Mouse (Mus musculus): ENCODE results near the gene Zfp654. TPM values are rescaled to one million over a fixed set of nuclear protein-coding genes. Genes with fewer than 3 reads are reported as not detected.

The Zfp654 gene
- polyA plus RNA-seq, 1 experiment from 2014 or later = 5.4 TPM

DNA sequence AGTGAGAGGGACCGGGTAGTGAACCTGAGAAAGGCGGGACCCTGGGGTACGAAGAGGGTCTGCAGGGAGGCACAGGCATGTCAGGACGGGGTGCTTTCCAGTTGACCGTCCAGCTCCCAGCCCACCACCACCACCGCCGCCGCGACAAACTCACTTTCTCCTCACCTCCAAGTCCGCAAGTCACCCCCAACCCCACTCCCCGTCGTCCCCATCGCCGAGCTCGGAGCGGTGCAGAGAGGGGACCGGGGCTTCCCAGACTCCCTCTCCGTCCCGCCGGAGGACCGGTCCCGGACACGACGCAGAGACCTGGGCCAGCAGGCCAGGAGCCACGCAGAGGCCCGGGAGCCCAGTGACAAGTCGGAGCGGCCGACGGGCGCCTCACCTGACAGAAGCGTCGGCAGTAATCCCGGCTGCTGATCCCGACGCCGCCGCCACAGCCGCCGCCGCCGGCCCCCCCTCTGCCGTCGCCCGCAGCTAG lies 328 bp downstream of the Zfp654 start:
- peaks cover 27% of the 10 kb centered on the region for H3K36me3 ChIP-seq
- peaks cover 29% of the 10 kb centered on the region for H3K4me1 ChIP-seq
- peak; percentile 38 for ATAC-seq
- H3K27ac ChIP-seq = peak overlapping the region; percentile 95
- no peaks in the 10 kb centered on the region for H3K9me3 ChIP-seq (replicated peaks)
- no peaks in the 10 kb centered on the region for H3K27me3 ChIP-seq (replicated peaks)
- peak overlapping the region; percentile 79 for H3K4me2 ChIP-seq
- peak overlapping the region; percentile 98 for H3K4me3 ChIP-seq
- H3K9ac ChIP-seq = peak overlapping the region; percentile 97
- 0% methylated on average over 23 of the region's 45 CpGs for WGBS (ENCODE audit: insufficient replicate concordance)

DNA sequence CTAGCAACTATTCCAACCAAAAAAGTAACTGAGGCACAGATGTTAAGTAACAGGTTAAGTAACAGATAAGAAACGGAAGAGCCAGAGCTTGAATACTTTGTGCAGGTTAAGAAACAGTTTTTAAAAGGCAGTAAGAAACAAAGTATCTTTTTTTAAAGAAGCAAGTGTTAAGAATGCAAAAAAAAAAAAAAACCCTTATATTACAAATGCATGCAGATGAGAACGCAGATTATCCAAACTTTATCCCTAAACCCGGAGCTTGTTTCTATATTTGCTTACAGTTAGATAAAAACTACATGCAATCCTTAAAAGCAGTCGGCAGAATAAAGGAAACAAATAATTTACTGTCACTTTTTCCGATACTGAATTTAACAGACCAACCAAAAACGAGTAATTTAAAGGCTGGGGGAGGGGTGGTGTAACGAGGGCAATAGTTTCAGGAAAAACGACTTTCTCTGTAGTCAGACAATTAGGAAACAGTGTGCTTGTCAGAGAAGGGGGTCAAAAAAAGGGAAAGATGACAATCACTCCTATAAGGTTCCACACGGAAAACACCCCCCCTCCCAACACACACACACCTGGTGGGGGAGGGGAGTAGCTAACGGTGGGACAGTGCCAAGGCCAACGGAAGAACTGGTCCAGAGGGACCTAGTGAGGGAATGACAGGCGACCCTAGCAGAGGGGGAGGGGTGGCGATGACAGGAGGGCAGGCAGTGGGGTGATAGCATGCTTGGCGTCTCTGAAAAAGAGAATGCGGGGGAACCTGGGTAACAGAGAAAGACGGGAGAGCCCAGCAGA lies 966 bp downstream of the Zfp654 start:
- Histone ChIP-seq H3K9me3 (replicated peaks) (no peaks in the 10 kb centered on the region), H3K4me3 (peak overlapping the region; percentile 98), H3K27ac (peak overlapping the region; percentile 95), H3K27me3 (replicated peaks) (no peaks in the 10 kb centered on the region), H3K4me2 (peak overlapping the region; percentile 79), H3K9ac (peak overlapping the region; percentile 97), H3K36me3 (peaks cover 24% of the 10 kb centered on the region), H3K4me1 (peaks cover 29% of the 10 kb centered on the region)
- 1% methylated on average over 16 of the region's 16 CpGs for WGBS (ENCODE audit: insufficient replicate concordance)
- ATAC-seq = no peak

DNA sequence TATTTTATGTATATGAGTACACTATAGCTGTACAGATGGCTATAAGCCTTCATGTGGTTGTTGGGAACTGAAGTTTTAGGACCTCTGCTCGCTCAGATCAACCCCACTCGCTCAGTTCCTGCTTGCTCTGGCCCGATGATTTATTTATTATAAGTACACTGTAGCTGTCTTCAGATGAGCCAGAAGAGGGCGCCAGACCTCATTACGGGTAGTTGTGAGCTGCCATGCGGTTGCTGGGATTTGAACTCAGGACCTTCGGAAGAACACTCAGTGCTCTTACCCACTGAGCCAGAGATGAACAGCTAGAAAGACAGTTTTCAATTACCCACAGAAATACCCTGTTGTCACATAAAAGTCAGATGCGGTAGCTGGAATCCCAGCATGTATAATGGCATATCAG lies 5.5 kb downstream of the Zfp654 start:
- Histone ChIP-seq H3K4me1 (peaks cover 37% of the 10 kb centered on the region), H3K27ac (no peak overlapping the region), H3K9ac (no peak overlapping the region), H3K4me3 (no peak overlapping the region), H3K9me3 (replicated peaks) (no peaks in the 10 kb centered on the region), H3K4me2 (no peak overlapping the region), H3K27me3 (replicated peaks) (no peaks in the 10 kb centered on the region), H3K36me3 (0 out of 2 replicates have a peak, but pooled peaks cover 4% of the 10 kb centered on the region)
- 79% methylated on average over 8 of the region's 8 CpGs for WGBS (ENCODE audit: insufficient replicate concordance)
- no peak for ATAC-seq

DNA sequence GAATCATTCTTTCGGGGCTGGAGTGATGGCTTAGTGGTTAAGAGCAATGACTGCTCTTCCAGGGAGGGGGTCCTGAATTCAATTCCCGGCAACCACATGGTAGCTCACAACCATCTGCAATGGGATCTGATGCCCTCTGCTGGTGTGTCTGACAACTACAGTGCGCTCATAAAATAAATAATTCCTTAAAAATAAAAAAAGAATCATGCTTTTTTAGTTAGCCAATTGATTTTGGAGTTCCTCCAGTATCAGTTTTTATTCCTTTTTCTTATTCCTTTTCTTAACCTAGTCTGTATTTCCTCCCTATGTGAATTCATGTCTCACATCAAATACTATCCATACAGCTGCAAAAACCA lies 9.1 kb downstream of the Zfp654 start:
- H3K9me3 ChIP-seq (replicated peaks) = no peaks in the 10 kb centered on the region
- H3K4me1 ChIP-seq = peaks cover 41% of the 10 kb centered on the region
- 0 out of 2 replicates have a peak, but pooled peaks cover 4% of the 10 kb centered on the region for H3K36me3 ChIP-seq
- ATAC-seq = no peak
- WGBS (ENCODE audit: insufficient replicate concordance) = 79% methylated on average over 3 of the region's 3 CpGs
- peak overlapping the region; percentile 53 for H3K4me2 ChIP-seq
- H3K4me3 ChIP-seq = no peak overlapping the region
- peak overlapping the region; percentile 46; the same call in 1 of the 2 replicates for H3K9ac ChIP-seq
- H3K27me3 ChIP-seq (replicated peaks) = no peaks in the 10 kb centered on the region
- peak overlapping the region; percentile 80 for H3K27ac ChIP-seq

DNA sequence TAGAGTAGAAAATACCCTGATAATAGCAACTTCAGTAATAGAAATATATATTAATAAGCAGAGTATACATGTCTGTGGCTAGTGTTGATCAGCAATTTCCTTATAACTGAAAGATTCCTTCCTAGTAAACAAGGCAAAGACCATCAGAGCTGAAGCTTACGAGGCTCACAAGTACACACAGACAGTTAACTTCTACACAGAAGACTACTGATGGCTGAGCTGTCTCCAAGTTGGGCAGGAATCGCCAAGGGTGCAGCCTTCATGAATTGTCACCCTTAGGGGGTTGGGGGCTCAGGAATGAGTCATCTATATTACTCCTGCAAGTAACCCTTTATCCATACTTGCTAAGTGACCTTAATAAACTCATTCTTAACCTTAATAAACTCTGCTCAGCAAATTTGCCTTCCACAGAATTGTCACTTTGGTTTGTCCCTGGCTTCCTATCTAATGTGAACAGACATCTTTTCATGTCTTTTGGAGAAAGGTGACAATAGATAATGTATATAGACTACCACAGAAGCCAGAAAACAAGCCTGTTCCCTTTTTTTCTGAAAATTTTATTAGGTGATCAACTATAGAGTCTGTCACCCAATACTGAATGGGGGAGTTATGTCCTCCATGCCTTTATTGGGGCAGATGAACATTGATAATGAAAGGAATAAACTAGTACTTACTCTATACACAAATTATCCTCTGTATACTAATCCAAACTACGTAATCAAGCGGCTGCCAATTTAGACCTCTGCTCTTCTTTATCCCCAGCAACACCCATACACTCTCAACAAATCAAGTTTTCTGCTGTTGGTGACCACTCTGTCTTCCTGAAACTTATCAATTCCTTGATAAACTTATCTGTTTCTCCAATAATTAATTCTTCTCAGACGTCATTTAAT lies 9.7 kb downstream of the Zfp654 start:
- peak overlapping the region; percentile 53 for H3K4me2 ChIP-seq
- H3K27ac ChIP-seq = peak overlapping the region; percentile 80
- H3K4me3 ChIP-seq = no peak overlapping the region; the same call in 1 of the 2 replicates
- H3K36me3 ChIP-seq = 0 out of 2 replicates have a peak, but pooled peaks cover 4% of the 10 kb centered on the region
- H3K27me3 ChIP-seq (replicated peaks) = no peaks in the 10 kb centered on the region
- ATAC-seq = peak; percentile 83
- peaks cover 40% of the 10 kb centered on the region for H3K4me1 ChIP-seq
- peak overlapping the region; percentile 46; the same call in 1 of the 2 replicates for H3K9ac ChIP-seq
- 46% methylated on average over 5 of the region's 5 CpGs for WGBS (ENCODE audit: insufficient replicate concordance)
- no peaks in the 10 kb centered on the region for H3K9me3 ChIP-seq (replicated peaks)

DNA sequence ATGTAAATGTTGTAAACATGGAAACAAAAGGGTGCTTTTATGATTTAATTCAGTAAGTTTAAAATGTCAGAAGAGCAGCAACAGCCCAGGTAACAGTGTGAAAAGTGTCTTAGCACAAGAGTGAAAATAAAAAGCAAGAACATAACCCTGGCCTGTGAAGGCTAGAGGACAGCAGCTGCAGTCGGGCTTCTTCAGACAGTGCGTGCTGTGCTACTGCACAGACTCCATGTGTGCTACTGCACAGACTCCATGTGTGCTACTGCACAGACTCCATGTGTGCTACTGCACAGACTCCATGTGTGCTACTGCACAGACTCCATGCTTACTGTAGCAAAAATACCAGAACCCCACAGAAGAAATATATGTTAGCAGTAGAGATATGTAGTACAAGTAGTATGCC lies 14.7 kb downstream of the Zfp654 start:
- Histone ChIP-seq H3K9ac (no peak overlapping the region), H3K4me2 (no peak overlapping the region), H3K4me1 (peaks cover 30% of the 10 kb centered on the region), H3K27ac (no peak overlapping the region), H3K9me3 (replicated peaks) (no peaks in the 10 kb centered on the region), H3K36me3 (no peaks in the 10 kb centered on the region), H3K4me3 (no peak overlapping the region), H3K27me3 (replicated peaks) (no peaks in the 10 kb centered on the region)
- no peak for ATAC-seq
- 77% methylated on average over 2 of the region's 2 CpGs for WGBS (ENCODE audit: insufficient replicate concordance)

DNA sequence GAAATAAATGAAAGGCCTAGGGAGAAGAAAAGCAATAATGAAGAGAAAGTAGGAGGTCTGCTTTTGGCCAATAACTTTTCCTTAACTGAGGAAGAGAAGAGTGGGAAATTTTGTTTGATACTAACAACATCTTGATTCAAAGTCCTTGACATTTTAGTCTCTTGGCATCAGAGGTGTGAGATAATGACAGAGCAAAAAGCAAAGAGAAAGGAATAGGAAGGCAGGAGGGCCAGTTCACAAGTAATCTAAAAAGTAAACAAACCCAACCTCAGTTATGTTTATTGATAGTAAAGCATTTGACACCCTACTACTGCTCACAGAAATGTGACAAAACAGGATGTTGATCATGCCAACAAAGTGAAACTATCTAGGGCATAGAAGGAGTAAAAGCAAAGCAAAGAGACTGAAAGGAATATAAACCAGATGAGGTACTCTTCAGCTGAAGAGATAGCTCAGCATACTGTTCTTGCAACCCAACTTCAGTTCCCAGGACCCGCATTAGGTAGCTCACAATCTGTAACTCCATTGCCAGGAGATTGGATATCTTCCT lies 15.4 kb downstream of the Zfp654 start:
- Histone ChIP-seq H3K36me3 (no peaks in the 10 kb centered on the region), H3K4me2 (no peak overlapping the region), H3K9me3 (replicated peaks) (no peaks in the 10 kb centered on the region), H3K9ac (no peak overlapping the region), H3K4me3 (no peak overlapping the region), H3K27me3 (replicated peaks) (no peaks in the 10 kb centered on the region), H3K4me1 (peaks cover 25% of the 10 kb centered on the region), H3K27ac (no peak overlapping the region)
- WGBS (ENCODE audit: insufficient replicate concordance) = 37% methylated on average over 1 of the region's 1 CpGs
- ATAC-seq = no peak

DNA sequence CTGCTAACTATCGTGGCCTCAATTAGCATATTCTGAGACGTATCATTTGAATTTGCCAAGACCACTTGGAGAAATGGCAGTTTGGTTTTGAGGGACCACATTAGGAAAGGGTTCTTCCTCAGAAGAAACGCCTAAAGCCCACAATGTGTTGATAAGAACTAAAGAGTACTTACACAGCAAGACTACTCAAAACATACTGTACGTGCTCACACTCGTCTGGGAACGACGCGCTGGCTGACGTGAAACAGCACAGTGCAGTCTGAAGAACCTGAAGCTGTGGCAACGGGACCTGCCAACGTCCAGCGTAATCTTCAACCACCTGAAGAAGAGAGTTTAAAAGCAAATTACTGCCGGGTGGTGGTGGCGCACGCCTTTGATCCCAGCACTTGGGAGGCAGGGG lies 21.2 kb downstream of the Zfp654 start:
- no peak for ATAC-seq
- 0 out of 2 replicates have a peak, but pooled peaks cover 3% of the 10 kb centered on the region for H3K4me1 ChIP-seq
- 69% methylated on average over 15 of the region's 15 CpGs for WGBS (ENCODE audit: insufficient replicate concordance)
- no peak overlapping the region for H3K4me2 ChIP-seq
- H3K4me3 ChIP-seq = no peak overlapping the region
- no peak overlapping the region for H3K27ac ChIP-seq
- H3K36me3 ChIP-seq = peaks cover 28% of the 10 kb centered on the region
- H3K27me3 ChIP-seq (replicated peaks) = no peaks in the 10 kb centered on the region
- H3K9me3 ChIP-seq (replicated peaks) = no peaks in the 10 kb centered on the region
- H3K9ac ChIP-seq = no peak overlapping the region

DNA sequence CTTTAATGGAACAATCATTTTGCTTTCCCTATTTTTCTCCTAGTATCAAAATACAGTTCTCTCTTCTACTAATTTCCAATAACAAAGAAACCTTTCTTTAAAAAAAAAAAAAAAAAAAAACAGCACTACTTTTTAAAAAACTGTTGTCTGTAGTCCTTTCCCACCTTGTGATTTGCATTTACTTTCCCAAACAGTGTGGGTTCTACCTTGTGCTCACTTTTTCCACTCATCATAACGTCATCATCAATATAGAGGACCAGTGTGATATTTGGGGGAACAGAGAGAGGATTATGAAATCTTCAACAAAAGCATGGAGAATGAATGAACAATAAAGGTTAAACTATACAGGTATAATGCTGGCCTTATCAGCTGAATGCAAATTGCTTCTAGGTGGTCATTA lies 27.0 kb downstream of the Zfp654 start:
- no peak overlapping the region for H3K27ac ChIP-seq
- H3K27me3 ChIP-seq (replicated peaks) = no peaks in the 10 kb centered on the region
- H3K36me3 ChIP-seq = peaks cover 25% of the 10 kb centered on the region
- no peaks in the 10 kb centered on the region for H3K4me1 ChIP-seq
- no peak overlapping the region for H3K9ac ChIP-seq
- H3K9me3 ChIP-seq (replicated peaks) = no peaks in the 10 kb centered on the region
- 75% methylated on average over 1 of the region's 1 CpGs for WGBS (ENCODE audit: insufficient replicate concordance)
- H3K4me3 ChIP-seq = no peak overlapping the region
- no peak overlapping the region for H3K4me2 ChIP-seq
- ATAC-seq = no peak

DNA sequence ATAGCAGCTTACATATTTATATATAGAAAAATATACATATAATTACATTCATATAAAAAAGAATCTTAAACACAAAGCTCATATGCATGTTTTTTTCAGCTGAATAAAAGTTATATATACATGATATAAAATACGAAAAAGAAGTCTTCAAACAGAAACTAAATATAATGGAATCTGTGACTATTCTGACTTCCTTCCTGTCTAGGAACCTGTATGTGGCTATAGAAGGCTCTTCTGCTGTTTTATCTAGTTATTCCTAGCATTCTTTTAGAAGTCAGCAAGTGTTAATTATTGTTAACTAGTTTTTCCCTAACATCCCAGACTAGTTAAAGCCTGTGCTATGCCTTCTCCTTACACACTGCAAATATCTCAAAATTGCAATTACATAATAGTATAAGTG lies 27.6 kb downstream of the Zfp654 start:
- Histone ChIP-seq H3K9ac (no peak overlapping the region), H3K4me3 (no peak overlapping the region), H3K36me3 (peaks cover 22% of the 10 kb centered on the region; the same call in 1 of the 2 replicates), H3K9me3 (replicated peaks) (no peaks in the 10 kb centered on the region), H3K27ac (no peak overlapping the region), H3K4me2 (no peak overlapping the region), H3K4me1 (no peaks in the 10 kb centered on the region), H3K27me3 (replicated peaks) (no peaks in the 10 kb centered on the region)
- no peak for ATAC-seq
- WGBS (ENCODE audit: insufficient replicate concordance) = 74% methylated on average over 1 of the region's 1 CpGs

DNA sequence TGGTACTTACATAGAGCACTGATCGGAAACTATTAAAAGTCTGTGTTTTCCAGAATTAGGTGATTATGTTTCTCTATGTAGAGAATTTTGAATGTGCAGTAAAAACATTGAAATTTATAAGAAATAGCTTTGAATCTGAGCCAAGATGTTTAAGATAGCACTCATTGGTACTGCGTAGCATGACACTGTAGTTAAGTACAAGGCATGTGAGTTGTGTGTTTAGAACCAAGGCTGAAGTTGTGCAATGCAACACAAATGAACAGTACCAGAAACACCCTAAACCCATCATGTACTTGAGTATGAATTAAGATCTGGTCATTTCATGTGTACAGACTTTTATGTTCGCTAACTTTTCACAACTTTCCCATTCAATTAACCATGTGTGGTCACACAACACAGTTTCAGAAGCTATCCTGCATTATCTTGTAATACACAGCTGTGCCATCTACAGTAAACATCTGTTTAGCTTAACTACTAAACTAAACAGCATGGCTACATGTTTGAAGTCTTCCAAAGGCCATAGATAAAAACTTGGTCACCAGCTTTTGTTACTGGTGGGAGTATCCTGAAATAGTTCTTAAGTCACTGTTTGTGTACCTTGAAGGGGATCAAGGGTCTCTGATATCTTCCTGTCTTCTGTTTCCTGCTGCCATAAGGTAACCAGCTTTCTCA lies 34.2 kb downstream of the Zfp654 start:
- Histone ChIP-seq H3K36me3 (peaks cover 13% of the 10 kb centered on the region), H3K27me3 (replicated peaks) (no peaks in the 10 kb centered on the region), H3K9me3 (replicated peaks) (no peaks in the 10 kb centered on the region), H3K4me2 (no peak overlapping the region), H3K9ac (no peak overlapping the region), H3K4me1 (no peaks in the 10 kb centered on the region), H3K27ac (no peak overlapping the region), H3K4me3 (no peak overlapping the region)
- WGBS (ENCODE audit: insufficient replicate concordance) = 84% methylated on average over 3 of the region's 3 CpGs
- ATAC-seq = peak; percentile 52

Measured in liver, embryonic 12.5 days (tissue).